Mouse (Mus musculus) yolk sac, embryonic 10.5 days (tissue): ENCODE results near the gene Txnrd1.

Source experiments
- DNase-seq: peaks from one replicate; pipeline ENCODE4 v3.0.0-alpha.2; 2017; ENCODE audit warnings: low spot score

The Txnrd1 gene

DNA sequence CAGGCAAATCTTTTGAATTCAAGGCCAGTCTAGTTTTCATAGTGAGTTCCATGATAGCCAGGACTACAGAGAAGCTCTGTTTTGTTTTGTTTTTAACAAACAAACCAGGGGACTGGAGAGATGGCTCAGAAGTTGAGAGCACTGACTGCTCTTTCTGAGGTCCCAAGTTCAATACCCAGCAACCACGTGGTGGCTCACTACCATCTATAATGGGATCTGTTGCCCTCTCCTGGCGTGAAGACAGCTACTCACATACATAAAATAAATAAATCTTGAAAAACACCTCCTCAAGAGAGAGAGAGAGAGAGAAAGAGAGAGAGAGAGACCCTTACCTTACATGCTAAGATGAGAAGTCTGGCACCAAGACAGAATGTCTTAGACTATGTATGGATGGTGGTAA, 84.9 kb downstream of the Txnrd1 start:
- no peak for DNase-seq

DNA sequence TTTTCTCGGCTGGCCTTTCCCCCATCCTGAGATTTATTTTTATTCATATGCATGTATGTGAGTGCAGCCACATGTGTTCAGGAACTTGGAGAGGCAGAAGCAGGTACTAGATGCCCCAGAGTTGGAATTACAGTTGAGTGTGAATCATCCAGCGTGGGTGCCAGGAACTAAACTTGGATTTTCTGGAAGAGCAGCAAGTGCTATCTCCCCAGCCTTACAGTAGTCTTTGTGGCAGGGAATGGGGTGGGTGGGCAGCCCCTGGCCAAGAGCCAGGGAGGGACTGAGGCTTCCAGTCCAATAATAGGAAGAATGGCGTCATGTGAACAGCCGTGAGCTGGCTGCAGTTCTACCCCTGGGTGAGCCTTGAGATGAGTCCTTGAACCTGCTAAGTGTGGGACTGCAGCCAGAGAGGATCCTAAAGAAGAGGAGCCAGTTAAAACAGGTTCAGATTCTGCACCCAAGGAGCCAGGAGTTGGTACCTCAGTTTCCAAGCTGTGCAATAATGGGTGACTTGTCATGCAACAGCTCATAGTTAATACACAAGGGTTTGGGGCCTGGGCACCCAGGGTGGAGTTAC, 85.7 kb downstream of the Txnrd1 start:
- no peak for DNase-seq

DNA sequence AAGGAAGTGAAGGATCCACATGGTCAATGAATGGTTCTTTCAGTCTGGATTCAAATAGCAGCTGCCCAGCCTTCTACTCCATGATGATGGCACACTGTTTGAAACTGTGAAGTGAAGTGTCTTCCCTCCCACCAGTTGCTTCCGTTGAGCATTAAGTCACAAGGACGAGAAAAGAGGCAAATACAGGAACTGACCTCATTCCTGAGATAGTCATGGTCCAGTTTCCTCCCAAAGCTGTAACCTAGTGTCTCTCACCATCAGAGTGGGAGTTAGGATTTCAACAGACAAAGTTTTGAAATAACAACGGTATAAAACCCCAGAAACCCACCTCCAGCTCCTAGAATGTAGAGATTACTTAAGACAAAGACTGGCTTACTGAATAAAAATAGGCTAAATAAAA, 89.8 kb downstream of the Txnrd1 start:
- no peak for DNase-seq

DNA sequence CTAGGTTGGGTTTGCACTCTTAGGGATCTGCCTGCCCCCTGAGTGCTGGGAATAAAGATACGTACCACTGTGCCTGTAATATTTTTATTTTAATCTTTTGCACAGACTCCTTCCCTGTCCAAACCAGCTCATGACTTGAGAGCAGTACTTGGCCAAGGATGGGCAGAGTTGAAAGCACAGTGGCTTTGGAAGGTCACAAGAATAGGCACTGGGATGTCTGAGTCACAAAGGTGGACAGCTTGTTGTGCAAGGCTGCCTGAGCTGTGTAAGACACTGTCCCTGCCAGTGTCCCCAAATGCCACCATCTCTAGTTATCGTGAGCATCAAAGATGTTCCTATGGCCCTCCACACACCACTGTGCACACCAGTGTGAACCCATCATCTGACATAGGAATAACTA, 91.0 kb downstream of the Txnrd1 start:
- no peak for DNase-seq

DNA sequence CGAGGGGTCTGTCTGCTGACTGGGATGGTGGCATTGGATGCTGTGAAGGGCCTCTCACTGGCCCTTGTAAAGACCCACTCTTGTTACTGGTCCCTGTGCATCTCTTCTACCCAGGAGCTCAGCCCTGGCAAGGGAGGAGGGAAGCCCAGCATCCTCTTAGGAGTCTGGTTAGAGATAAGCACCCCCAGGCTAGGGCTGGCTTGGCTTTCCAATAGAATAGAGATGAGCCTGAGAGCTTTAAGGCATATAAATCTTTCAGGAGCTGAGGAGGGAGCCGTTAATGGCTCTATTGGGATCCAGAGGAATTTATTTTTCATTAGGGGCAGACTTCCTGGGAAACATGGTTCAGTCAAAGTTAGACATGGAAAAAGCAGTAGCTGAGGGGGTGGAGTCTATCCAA, 91.9 kb downstream of the Txnrd1 start:
- no peak for DNase-seq

DNA sequence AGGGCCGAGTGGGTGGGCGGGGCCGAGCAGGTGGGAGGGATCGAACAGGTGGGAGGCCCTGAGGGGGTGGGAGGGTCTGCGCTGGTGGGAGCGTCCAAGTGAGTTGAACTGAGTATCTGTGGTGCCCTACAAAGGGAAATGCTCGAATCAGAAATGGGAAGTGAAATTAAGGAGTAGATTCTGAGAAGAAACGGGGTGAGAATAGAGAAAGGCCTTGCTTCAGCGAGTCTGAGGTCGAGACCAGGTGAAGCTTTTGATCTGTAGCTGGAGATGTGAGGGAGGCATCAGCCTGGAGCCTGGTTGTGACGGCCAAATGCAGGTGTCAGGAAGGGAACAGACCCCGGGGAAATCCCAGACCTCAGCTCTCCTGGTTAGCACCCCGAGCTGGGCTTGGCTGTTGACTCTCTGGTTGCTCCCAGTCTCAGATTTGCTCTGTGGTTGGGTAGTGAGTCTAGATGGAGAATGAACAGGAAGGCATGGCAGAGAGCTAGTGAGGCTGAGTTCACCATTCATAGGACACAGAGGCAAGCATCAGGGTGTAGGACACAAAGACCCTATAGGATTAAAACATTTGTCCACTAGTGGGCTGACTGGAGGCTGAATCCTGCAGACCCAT, 101.4 kb downstream of the Txnrd1 start:
- DNase-seq = no peak

DNA sequence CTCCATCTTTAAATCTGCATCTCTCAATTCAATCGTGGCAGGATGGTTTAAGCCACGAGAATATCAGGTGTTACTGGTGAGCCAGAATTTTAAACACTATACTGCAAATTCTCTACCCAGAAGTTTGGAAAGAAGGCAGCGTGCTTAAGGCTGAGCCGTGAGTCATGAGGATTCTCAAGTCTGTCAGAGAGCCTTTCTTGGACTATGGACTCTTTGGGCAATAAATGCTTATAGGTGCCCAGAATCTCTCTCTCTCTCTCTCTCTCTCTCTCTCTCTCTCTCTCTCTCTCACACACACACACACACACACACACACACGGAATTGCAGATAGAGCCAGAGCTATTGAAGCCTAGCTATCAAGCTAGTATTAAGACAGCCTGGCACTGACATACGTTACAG, 102.0 kb downstream of the Txnrd1 start:
- no peak for DNase-seq
